Mouse (Mus musculus) MEL (cell line): ENCODE measurements around the gene Nr2f1.

Experiments used
- CHD2 ChIP-seq: IDR thresholded peaks from 2 replicates; pipeline ENCODE4 v1.6.1; 2011; ENCODE audit warnings: low read length, improper control_type of control experiment
- MAFK ChIP-seq: IDR thresholded peaks from 2 replicates; pipeline ENCODE4 v1.6.1; 2011; ENCODE audit warnings: low read depth, mild to moderate bottlenecking, low read length, improper control_type of control experiment, borderline replicate concordance
- MAZ ChIP-seq: IDR thresholded peaks from 2 replicates; pipeline ENCODE4 v1.6.1; 2012; ENCODE audit warnings: low read depth, mild to moderate bottlenecking, inconsistent platforms, low read length, improper control_type of control experiment
- POLR2A ChIP-seq, 2 experiments: IDR thresholded peaks; 2 replicates each; pipeline ENCODE4 v1.6.1; 2011 to 2012; ENCODE audit warnings: low read length in 2 of 2, mild to moderate bottlenecking in 2 of 2, control low read depth in 1 of 2, improper control_type of control experiment in 1 of 2, low read depth in 1 of 2, moderate library complexity in 1 of 2; ENCODE audit not compliant: control insufficient read depth in 1 of 2, insufficient read depth in 1 of 2, poor library complexity in 1 of 2
- TBP ChIP-seq: IDR thresholded peaks from 2 replicates; pipeline ENCODE4 v1.8.0; 2011; ENCODE audit warnings: low read depth, low read length, improper control_type of control experiment
- ZC3H11A ChIP-seq: IDR thresholded peaks from 2 replicates; pipeline ENCODE4 v1.6.1; 2012; ENCODE audit warnings: low read depth, mild to moderate bottlenecking, inconsistent platforms, low read length, improper control_type of control experiment

DNA sequence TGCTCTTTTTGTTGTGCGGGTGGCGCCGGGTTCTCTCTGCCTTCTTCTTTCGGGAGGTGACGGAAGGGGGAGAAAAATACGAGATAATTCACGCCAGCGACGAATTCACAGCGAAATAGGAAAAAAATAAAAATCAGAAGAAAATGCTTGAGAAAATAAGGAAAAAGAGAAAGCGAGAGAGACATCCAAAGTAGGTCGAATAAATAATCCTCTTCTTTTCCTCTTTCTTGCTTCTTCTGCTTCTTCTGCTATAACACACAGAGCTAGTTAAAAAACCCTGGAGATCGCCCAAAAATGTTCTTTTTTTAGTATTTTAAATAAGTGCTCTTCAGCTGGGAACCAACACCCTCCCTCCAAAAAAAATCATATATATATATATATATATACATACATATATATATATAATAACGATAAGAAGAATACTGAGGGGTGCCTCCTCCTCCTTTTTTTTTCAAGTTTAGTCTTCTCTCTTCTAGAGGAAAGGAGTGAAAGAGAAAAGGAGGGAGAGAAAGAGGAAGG, at the start of gene Nr2f1:
- TF ChIP-seq MAZ (no peak; the same call in 1 of the 2 replicates), TBP (no peak), CHD2 (no peak), MAFK (no peak), ZC3H11A (no peak), POLR2A (IDR thresholded peaks at IDR 0.05; ENCODE audit: control insufficient read depth in 1 of 2, insufficient read depth in 1 of 2, low read depth in 1 of 2, low read length in 2 of 2, poor library complexity in 1 of 2) (no peak)
